Mouse (Mus musculus): ENCODE measurements around the gene Ier3. TPM values are rescaled to one million over a fixed set of nuclear protein-coding genes. Genes with fewer than 3 reads are reported as not detected.

The Ier3 gene
- total RNA-seq, 2 experiments from 2014 or later, result 14.7 to 17.5 TPM

DNA sequence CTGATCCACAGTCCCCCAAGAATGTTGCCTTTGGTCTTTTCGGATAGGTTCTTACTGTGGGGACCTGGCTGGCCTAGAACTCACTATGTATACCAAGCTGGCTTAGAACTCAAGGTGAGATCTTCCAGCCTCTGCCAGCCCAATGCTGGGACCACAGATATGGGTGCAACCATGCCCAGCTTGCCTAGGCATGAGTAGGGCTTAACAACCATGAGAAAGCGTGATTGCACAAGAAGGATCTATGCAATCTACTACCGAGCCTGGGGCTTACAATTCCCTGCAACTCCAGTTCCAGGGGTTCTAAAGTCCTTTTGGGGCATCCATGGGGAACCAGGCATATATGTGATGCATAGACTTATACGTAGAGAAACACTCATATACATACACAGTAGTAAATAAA lies 30.6 kb upstream of the Ier3 start:
- intact Hi-C loops (cut with DNase I), result no loop called here
- no peak overlapping the region for H3K4me3 ChIP-seq
- H3K27ac ChIP-seq, result no peak overlapping the region
- no peak for TF ChIP-seq CTCF (IDR thresholded peaks at IDR 0.05)
- no peak for DNase-seq (ENCODE audit: extremely low spot score in 1 of 2, low spot score in 2 of 2)

DNA sequence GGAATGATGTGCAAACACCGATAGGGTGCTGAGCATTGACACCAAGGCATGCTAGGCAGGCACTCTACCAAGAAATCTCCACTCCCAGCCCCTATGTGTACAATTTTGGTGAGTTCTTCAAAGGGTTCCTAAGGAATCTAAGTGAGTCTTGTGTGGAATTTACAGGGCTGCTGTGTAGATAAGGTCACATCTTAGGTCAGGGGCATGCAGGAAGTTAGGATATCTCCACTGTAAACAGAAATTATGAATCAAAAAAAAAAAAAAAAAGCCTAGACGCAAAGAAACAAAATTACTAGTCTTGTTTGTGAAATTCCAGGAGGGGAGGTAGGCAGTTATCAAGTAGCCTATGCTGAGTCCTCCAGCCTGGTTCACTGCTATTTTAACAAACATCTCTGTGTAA lies 28.6 kb upstream of the Ier3 start:
- intact Hi-C loops (cut with DNase I), result no loop called here
- TF ChIP-seq CTCF (IDR thresholded peaks at IDR 0.05), result no peak
- no peak overlapping the region for H3K27ac ChIP-seq
- DNase-seq (ENCODE audit: extremely low spot score in 1 of 2, low spot score in 2 of 2), result no peak
- H3K4me3 ChIP-seq, result no peak overlapping the region

DNA sequence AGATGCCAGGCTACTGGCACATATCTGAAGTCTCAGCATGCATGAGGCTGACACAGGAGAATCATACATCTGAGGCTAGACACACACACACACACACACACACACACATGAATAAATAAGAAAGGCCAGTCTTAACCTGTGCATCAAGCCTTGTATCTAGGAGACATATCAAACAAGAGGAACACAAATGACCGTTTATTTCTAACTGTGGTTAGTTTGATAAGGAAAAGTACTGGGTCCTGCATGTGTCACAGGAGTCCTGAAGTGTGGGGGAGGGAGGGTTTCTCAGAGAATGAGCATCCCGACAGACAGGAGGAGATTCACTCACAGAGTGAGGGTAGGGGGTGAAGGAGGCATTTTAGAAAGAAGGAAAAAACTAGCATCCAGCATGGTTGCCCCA lies 26.4 kb upstream of the Ier3 start:
- Histone ChIP-seq H3K4me3 (no peak overlapping the region), H3K27ac (no peak overlapping the region)
- intact Hi-C loops (cut with DNase I), result no loop called here
- DNase-seq (ENCODE audit: extremely low spot score in 1 of 2, low spot score in 2 of 2), result no peak
- no peak for TF ChIP-seq CTCF (IDR thresholded peaks at IDR 0.05)

DNA sequence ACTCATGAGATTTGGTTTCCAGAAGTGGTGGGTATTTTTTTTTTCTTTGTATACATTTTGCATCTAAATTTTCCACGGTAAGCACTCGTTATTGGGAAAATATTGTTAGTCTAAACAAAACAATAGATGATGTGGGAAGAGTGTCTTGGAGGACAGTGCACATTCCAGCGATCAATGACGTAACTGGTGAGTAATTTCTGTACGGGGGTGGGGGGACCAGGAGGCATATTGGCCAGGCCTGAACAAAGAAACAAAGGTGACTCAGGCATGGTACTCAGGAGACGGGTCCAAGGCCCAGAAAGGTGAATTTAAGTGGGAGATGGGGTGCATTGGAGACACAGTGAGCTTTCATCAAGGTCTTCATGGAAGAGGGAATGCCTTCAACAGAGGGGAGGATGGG lies 25.8 kb upstream of the Ier3 start:
- Histone ChIP-seq H3K27ac (no peak overlapping the region), H3K4me3 (no peak overlapping the region)
- DNase-seq (ENCODE audit: extremely low spot score in 1 of 2, low spot score in 2 of 2), result no peak
- TF ChIP-seq CTCF (IDR thresholded peaks at IDR 0.05), result no peak
- intact Hi-C loops (cut with DNase I), result no loop called here

DNA sequence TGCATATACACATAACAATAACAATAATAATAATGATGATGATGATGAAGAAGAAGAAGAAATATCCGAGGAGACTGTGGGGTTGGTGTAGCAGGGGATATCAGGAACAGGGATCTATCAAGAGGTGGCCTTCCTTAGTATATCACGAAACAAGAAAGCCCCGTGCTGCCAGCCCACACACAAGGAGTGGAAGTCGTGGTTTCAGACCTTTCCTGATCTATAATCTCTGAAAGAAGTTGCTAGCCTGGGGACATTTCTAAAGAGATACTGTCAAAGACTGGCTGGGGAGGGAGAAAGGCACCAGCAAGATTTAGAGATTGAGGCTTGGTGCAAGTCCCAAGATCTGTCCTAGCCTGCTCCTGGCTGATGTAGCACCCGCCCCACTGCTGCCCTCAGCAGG lies 24.6 kb upstream of the Ier3 start:
- no peak for DNase-seq (ENCODE audit: extremely low spot score in 1 of 2, low spot score in 2 of 2)
- intact Hi-C loops (cut with DNase I), result no loop called here
- TF ChIP-seq CTCF (IDR thresholded peaks at IDR 0.05), result no peak
- Histone ChIP-seq H3K27ac (no peak overlapping the region), H3K4me3 (no peak overlapping the region)

DNA sequence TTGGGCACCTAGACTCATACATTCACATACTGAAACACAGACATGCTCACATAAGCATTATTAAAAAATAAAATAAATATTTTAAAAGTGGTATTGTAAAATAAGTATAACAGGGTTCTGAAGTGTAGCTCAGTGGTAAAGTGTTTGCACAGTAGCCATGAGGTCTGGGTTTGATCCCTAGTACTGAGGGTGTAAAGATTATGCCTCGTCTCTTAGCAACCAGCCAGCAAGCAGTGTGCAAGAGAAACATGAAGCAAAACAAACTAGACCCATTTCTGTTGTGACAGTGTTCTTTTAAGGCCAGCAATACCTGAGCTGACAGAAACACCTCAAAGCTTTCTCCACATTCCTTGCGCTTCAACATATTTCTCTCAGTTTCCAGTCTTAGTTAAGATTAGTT lies 20.6 kb upstream of the Ier3 start:
- TF ChIP-seq CTCF (IDR thresholded peaks at IDR 0.05), result no peak

DNA sequence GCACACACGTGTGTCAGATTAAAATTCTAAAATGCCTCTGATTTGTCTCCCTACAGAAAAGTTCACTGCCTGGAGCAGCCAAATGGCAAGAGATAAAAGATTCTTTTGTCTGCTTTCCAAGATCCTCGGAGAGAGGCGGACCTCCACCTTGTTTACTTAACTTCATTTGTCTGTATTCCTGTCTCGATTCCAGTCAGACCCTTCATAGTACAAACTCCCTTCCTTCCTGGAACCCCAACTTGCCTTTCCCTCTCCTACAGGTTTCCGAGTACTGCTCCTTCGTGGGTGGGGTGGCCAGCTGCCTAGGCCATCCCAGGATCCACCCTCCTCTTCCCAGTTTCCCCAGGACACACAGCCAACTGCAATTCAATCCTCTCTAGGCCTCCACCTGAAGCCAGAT lies 18.5 kb upstream of the Ier3 start:
- TF ChIP-seq CTCF (IDR thresholded peaks at IDR 0.05), result no peak
- intact Hi-C loops (cut with DNase I), result no loop called here

More for the DNA sequence above, 20.6 kb upstream of the Ier3 start:
- intact Hi-C loops (cut with DNase I), result no loop called here
- Histone ChIP-seq H3K4me3 (no peak overlapping the region), H3K27ac (no peak overlapping the region)
- no peak for DNase-seq (ENCODE audit: extremely low spot score in 1 of 2, low spot score in 2 of 2)

DNA sequence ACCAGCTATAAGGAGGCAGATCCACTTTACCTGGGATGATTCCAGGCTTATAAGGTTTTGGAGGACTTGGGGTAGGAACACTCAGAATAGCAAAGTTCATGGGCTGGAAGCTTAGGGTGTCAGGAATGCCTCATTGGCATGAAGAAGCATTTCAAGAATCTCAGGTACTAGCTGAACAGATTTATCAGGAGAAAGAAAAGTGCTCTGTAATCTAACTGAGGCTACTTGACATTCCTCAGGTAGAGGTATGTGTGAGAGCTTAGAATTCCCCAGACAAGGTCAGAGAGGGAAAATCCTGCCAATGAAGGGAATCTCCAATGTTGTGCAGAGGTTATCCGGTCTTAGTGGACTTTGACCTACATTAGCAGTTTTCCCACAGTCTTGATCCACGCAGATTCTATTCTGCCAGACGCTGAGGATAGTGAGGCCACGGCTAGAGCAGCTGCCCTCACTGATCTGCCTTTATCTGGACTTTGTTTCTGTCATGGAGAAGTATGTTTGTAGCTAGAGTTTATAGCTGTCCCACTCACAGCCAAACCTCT lies 17.6 kb upstream of the Ier3 start:
- Histone ChIP-seq H3K27ac (no peak overlapping the region), H3K4me3 (no peak overlapping the region)
- intact Hi-C loops (cut with DNase I), result no loop called here
- DNase-seq (ENCODE audit: extremely low spot score in 1 of 2, low spot score in 2 of 2), result no peak
- no peak for TF ChIP-seq CTCF (IDR thresholded peaks at IDR 0.05)

More for the DNA sequence above, 18.5 kb upstream of the Ier3 start:
- no peak for DNase-seq (ENCODE audit: extremely low spot score in 1 of 2, low spot score in 2 of 2)
- no peak overlapping the region for H3K4me3 ChIP-seq
- H3K27ac ChIP-seq, result no peak overlapping the region

DNA sequence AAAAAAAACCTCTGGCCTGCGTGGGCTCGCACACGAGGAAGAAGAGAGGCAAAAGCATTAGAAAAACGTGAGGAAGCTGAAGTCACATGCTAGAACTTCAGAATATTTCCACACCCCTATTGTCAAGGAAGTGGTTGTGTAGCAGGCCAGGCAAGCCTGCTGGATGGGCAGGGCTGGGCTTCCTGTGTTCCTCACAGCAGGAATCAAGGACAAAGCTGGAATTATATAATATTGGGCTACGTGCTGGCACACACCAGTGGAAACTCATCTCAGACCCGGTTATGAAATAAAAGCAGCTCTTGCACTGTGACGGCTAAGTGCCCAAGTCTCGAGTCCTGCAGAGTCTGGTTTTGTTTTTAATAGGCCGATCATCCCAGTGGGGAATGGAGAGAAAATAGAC lies 13.4 kb upstream of the Ier3 start:
- no peak for TF ChIP-seq CTCF (IDR thresholded peaks at IDR 0.05)
- peak overlapping the region; percentile 4; the same call in 1 of the 2 replicates for H3K27ac ChIP-seq
- intact Hi-C loops (cut with DNase I), result no loop called here

DNA sequence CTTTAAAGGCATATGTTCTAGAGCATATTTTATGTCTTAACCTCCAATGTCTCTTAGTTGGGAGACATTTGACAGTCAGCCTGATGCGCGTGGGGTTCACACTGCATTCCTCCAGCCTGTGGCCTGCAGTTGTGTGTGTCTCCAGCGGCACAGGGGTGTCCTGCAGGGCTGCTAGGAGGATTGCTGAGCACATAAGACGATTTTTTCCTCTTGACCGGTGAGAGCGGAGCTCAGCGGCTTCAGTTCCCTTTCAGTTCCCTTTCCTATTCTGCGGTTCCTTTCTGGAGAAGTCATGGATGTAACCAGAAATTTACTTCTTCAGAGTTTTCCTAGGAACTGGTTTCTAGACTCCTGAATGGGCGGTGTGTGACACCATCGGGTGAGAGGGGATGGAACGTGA lies 12.1 kb upstream of the Ier3 start:
- intact Hi-C loops (cut with DNase I), result no loop called here
- H3K4me3 ChIP-seq, result no peak overlapping the region
- no peak for DNase-seq (ENCODE audit: extremely low spot score in 1 of 2, low spot score in 2 of 2)
- no peak overlapping the region for H3K27ac ChIP-seq
- TF ChIP-seq CTCF (IDR thresholded peaks at IDR 0.05), result no peak

More for the DNA sequence above, 13.4 kb upstream of the Ier3 start:
- H3K4me3 ChIP-seq, result no peak overlapping the region
- DNase-seq (ENCODE audit: extremely low spot score in 1 of 2, low spot score in 2 of 2), result no peak

DNA sequence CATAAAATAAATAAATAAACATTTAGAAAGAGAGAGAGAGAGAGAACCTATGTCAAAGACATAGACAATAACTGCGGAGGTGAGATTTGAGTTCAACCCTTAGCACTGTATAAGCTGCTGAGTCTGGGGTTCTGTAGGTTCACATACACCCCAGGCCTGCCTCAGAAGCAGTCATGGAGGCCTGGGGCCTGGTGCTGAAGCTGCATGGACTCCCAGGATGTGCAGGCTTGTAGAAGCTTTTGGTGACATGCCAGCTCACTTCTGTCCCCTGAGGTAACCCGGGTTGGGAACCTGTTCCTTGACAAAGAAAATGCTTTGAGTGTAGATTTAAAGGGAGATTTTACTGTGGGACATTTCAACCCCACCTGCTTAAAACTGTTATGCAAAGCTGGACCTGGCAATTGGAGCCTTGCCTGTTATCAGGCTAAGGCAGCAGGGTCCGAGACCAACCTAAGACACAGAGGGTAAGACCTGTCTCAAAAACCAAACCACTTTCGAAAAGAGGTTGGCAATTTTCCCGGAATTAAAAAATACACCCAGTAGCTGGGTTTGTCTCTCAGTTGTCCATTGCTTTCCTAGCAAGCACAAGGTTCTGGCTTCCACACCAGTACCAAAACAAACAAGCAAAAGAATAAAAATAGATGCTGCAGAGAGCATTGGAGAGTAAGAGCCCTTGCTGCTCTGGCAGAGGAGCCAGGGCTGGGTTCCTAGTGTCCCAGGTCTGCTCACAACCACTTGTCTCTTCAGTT lies 10.4 kb upstream of the Ier3 start:
- intact Hi-C loops (cut with DNase I), result no loop called here
- no peak for DNase-seq (ENCODE audit: extremely low spot score in 1 of 2, low spot score in 2 of 2)
- TF ChIP-seq CTCF (IDR thresholded peaks at IDR 0.05), result no peak
- H3K27ac ChIP-seq, result no peak overlapping the region; the same call in 1 of the 2 replicates
- H3K4me3 ChIP-seq, result no peak overlapping the region

DNA sequence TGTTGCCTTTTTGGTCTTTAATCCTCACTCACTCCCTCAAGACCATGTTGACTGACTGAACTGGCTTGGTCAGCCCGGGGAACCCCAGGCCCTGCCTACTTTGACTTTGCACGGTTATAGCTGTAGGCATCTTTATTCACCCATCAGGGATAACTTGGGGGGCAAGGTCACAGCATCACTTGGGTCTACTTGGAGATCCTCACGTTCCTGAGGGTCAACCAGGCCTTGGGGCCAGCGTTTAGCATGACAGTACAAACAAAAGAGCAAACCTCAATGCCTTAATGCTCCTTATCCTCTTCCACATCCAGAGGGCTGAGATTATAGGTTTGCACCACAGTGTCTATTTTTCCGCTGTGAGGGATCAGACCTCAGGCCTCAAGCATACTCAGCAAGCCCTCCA lies 9.2 kb upstream of the Ier3 start:
- no peak for DNase-seq (ENCODE audit: extremely low spot score in 1 of 2, low spot score in 2 of 2)
- intact Hi-C loops (cut with DNase I), result no loop called here
- peak overlapping the region; percentile 70; the same call in 1 of the 2 replicates for H3K27ac ChIP-seq
- no peak overlapping the region for H3K4me3 ChIP-seq
- TF ChIP-seq CTCF (IDR thresholded peaks at IDR 0.05), result no peak

DNA sequence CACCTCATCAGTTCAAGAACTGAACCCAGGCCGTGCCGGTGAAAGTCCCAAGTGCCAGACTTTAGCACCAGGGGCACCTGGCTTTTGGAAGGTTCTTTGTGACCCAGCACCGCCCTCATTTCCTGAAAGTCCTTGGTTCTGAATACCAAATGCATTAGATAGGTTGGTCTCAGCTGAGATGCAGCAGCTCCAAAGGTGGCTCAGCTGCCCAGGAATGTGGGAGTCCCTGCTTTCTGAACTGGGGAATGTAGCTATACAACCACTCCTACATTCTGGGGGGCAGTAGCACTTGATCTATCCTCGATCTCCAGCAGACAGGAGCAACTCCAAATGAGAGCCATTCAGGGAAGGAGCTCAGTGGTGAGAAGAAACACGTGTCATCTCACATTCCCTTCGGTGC lies 8.7 kb upstream of the Ier3 start:
- DNase-seq (ENCODE audit: extremely low spot score in 1 of 2, low spot score in 2 of 2), result no peak
- no peak for TF ChIP-seq CTCF (IDR thresholded peaks at IDR 0.05)
- intact Hi-C loops (cut with DNase I), result no loop called here
- H3K27ac ChIP-seq, result peak overlapping the region; percentile 70
- H3K4me3 ChIP-seq, result no peak overlapping the region

Data from left cerebral cortex, adult 2 months (tissue).